24 mouse cellular contexts compared by ENCODE assay signal in the genomic region with DNA sequence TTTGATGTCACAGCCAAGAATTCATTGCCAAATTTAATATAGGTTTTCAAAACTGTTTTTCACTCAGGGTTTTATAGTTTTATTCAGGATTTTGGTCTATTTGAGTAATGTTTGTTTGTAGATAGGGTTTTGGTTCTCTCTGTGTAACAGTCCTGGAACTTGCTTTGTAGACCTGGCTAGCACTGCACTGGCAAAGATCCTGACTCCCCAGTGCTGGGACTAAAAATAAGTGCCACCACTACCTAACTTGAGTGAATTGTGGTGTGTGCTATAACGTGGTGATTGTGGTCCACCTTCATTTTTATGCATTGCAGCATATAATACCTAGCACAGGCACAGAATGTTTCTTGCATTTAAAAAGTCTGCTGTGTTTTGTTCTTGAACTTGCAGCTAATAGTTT. TPM values are rescaled to one million over a fixed set of nuclear protein-coding genes. Genes with fewer than 3 reads are reported as not detected.
DNase-seq lines count a peak whose midpoint lies in the region; ATAC-seq and TF ChIP-seq lines count a peak whose summit lies in the region.
"Had no signal": no experiment of that assay in that cellular context is flagged by ENCODE, and none has a peak within 500 bp of the region (broad histone marks: within the 10 kb centered on the region; RNA-seq: fewer than 3 reads in every experiment).

No protein-coding gene starts in this region.

- TF ChIP-seq CTCF in gastrocnemius, adult 2 months (IDR thresholded peaks at IDR 0.05) = no peak
- TF ChIP-seq CTCF in liver, adult 2 months (IDR thresholded peaks at IDR 0.05; ENCODE audit: low read depth, low read length) = no peak
- TF ChIP-seq CTCF in liver, postnatal 0 days (IDR thresholded peaks at IDR 0.05; ENCODE audit: low read depth) = no peak

- peak; percentile 55 for DNase-seq in gastrocnemius, adult 2 months
- DNase-seq in gastrocnemius, adult 8-10 months (ENCODE audit: low spot score in 2 of 2) = no peak
- DNase-seq in liver, adult 2 months (ENCODE audit: extremely low read depth, low read depth, low spot score) = peak; percentile 39
- DNase-seq in liver, postnatal 0 days = no peak
- peak; percentile 58 to 73 for DNase-seq in cerebellum, postnatal 25 days
- no peak for DNase-seq in layer of hippocampus, adult 18-20 months (ENCODE audit: low spot score in 2 of 2)
- no peak for DNase-seq in natural killer cell, adult 2 months (ENCODE audit: low spot score in 2 of 2)
- DNase-seq: B cell, adult 2 months; forebrain, postnatal 0 days; kidney, adult 9 months; kidney, postnatal 14 days; layer of hippocampus, postnatal 36 days; lung, adult 2 months; lung, postnatal 14 days; thymus, adult 2 months had no signal

- WGBS in liver, adult 2 months = 36% methylated on average over 1 of the region's 1 CpGs
- 67% methylated on average over 1 of the region's 1 CpGs for WGBS in liver, postnatal 0 days (ENCODE audit: insufficient replicate concordance)

- no peak overlapping the region for H3K4me2 ChIP-seq in liver, postnatal 0 days (ENCODE audit: low read depth, low read length)
- H3K4me2 ChIP-seq: embryonic facial prominence, embryonic 12.5 days; hindbrain, embryonic 15.5 days; limb, embryonic 12.5 days; liver, embryonic 12.5 days; midbrain, embryonic 12.5 days had no signal

- H3K4me1 ChIP-seq in liver, adult 2 months (ENCODE audit: control insufficient read depth, insufficient read depth, low read length) = no peaks in the 10 kb centered on the region; the same call in 1 of the 2 replicates
- no peaks in the 10 kb centered on the region for H3K4me1 ChIP-seq in liver, postnatal 0 days (ENCODE audit: insufficient read depth)
- H3K4me1 ChIP-seq: embryonic facial prominence, embryonic 12.5 days; hindbrain, embryonic 15.5 days; limb, embryonic 12.5 days; liver, embryonic 12.5 days; midbrain, embryonic 12.5 days had no signal

- no peak for TF ChIP-seq EP300 in liver, postnatal 0 days (IDR thresholded peaks at IDR 0.05; ENCODE audit: low read depth)

- TF ChIP-seq POLR2A in liver, adult 2 months (IDR thresholded peaks at IDR 0.05; ENCODE audit: extremely low read depth, insufficient read depth, low read length) = no peak

- peaks cover 8% of the 10 kb centered on the region; the same call in 1 of the 2 replicates for H3K79me2 ChIP-seq in liver, adult 2 months (ENCODE audit: control insufficient read depth, insufficient read depth, low read length)

- no peak for ATAC-seq in liver, postnatal 0 days
- ATAC-seq: forebrain, postnatal 0 days; liver, embryonic 12.5 days; Patski had no signal

- H3K27me3 ChIP-seq in liver, adult 2 months (ENCODE audit: control insufficient read depth, insufficient read depth, low read length) = no peaks in the 10 kb centered on the region
- no peaks in the 10 kb centered on the region for H3K27me3 ChIP-seq in liver, postnatal 0 days (ENCODE audit: insufficient read depth, low read length)
- H3K27me3 ChIP-seq: CH12.LX; embryonic facial prominence, embryonic 12.5 days; hindbrain, embryonic 15.5 days; limb, embryonic 12.5 days; liver, embryonic 12.5 days; midbrain, embryonic 12.5 days; Patski had no signal

- H3K27ac ChIP-seq in gastrocnemius, adult 2 months = no peak overlapping the region
- H3K27ac ChIP-seq in liver, adult 2 months (replicated peaks; ENCODE audit: insufficient read depth, low read depth, low read length) = no peak overlapping the region
- no peak overlapping the region for H3K27ac ChIP-seq in liver, postnatal 0 days (ENCODE audit: low read depth)
- H3K27ac ChIP-seq: embryonic facial prominence, embryonic 12.5 days; hindbrain, embryonic 15.5 days; limb, embryonic 12.5 days; liver, embryonic 12.5 days; midbrain, embryonic 12.5 days; stomach, postnatal 0 days had no signal

- H3K4me3 ChIP-seq in gastrocnemius, adult 2 months = no peak overlapping the region
- no peak overlapping the region for H3K4me3 ChIP-seq in liver, adult 2 months (ENCODE audit: insufficient read depth, low read depth, low read length)
- H3K4me3 ChIP-seq in liver, postnatal 0 days (ENCODE audit: low read depth, low read length) = no peak overlapping the region
- H3K4me3 ChIP-seq: embryonic facial prominence, embryonic 12.5 days; hindbrain, embryonic 15.5 days; limb, embryonic 12.5 days; liver, embryonic 12.5 days; midbrain, embryonic 12.5 days had no signal

- H3K9ac ChIP-seq in liver, adult 2 months (ENCODE audit: low read depth, low read length) = no peak overlapping the region
- H3K9ac ChIP-seq in liver, postnatal 0 days (replicated peaks) = no peak overlapping the region
- H3K9ac ChIP-seq: embryonic facial prominence, embryonic 12.5 days; forebrain, postnatal 0 days; hindbrain, embryonic 15.5 days; limb, embryonic 12.5 days; liver, embryonic 12.5 days; midbrain, embryonic 12.5 days had no signal

- intact Hi-C loops in gastrocnemius, adult 2 months (cut with DNase I) = no loop called here

- peaks cover 27% of the 10 kb centered on the region for H3K36me3 ChIP-seq in liver, adult 2 months (ENCODE audit: control insufficient read depth, insufficient read depth, low read length)
- H3K36me3 ChIP-seq in liver, postnatal 0 days (replicated peaks; ENCODE audit: insufficient read depth, low read length) = peaks cover 41% of the 10 kb centered on the region

- no peaks in the 10 kb centered on the region for H3K9me3 ChIP-seq in liver, postnatal 0 days (ENCODE audit: low read length)
- H3K9me3 ChIP-seq: embryonic facial prominence, embryonic 12.5 days; G1E; hindbrain, embryonic 15.5 days; limb, embryonic 12.5 days; liver, embryonic 12.5 days; midbrain, embryonic 12.5 days had no signal

RNA-seq across cellular contexts. Expression of a gene that starts 23.6 kb away (rescaled TPM):
- 10 to 100 TPM; 38.8 to 40.0 TPM for total RNA-seq in gastrocnemius, adult 2 months (2021)
- total RNA-seq in gastrocnemius, adult 8-10 months (2022) = 10 to 100 TPM; 39.1 to 42.1 (median 41.5) TPM
- total RNA-seq in liver, adult 2 months (2014; rRNA removed) = 60.5 and 63.4 TPM in 2 replicates
- polyA plus RNA-seq in liver, adult 2 months (2012; rRNA removed) = 5.8 and 6.8 TPM in 2 replicates
- polyA plus RNA-seq in liver, postnatal 0 days (2015; fragmentation: Nextera tagmentation; extraction: Ambion mirVana) = 15.3 TPM in 2 replicates
- 10 to 100 TPM; 51.2 to 52.8 TPM for total RNA-seq in layer of hippocampus, adult 18-20 months (2021)

Comparison
In these comparisons a context has a peak if more than half of its experiments do, and no peak if none do; other contexts are left out.
1. DNase-seq: peak in gastrocnemius, adult 2 months (single experiment), liver, adult 2 months (single experiment) and cerebellum, postnatal 25 days (2 of 2); none in gastrocnemius, adult 8-10 months (0 of 2), liver, postnatal 0 days (single experiment), layer of hippocampus, adult 18-20 months (0 of 2) and natural killer cell, adult 2 months (0 of 2).